Mouse (Mus musculus) neural tube, embryonic 13.5 days (tissue): ENCODE measurements around the gene Krtap2-4. TPM values are rescaled to one million over a fixed set of nuclear protein-coding genes. Genes with fewer than 3 reads are reported as not detected.
"Not testable (repeated sequence)": the region's sequence is repeated elsewhere in the genome, so short reads cannot be mapped to it uniquely, and the experiment has no call there.

Experiments
- ATAC-seq: fragments of 200-750 bp; cut with Nextera tagmentation; 2 replicates; pipeline ENCODE4 v1.8.0; 2017; ENCODE audit warnings: low read depth, mild to moderate bottlenecking, moderate TSS enrichment, moderate library complexity
- H3K27ac ChIP-seq: fragments of 300-500 bp; sonication (generic); replicated peaks from 2 replicates; pipeline ENCODE4 v1.5.1; 2015; ENCODE audit warnings: moderate library complexity, mild to moderate bottlenecking, inconsistent platforms
- H3K27me3 ChIP-seq: fragments of 300-500 bp; sonication (generic); 2 replicates; pipeline ENCODE4 v1.6.1; 2015; ENCODE audit warnings: mild to moderate bottlenecking, inconsistent platforms
- H3K36me3 ChIP-seq: fragments of 300-500 bp; sonication (generic); 2 replicates; pipeline ENCODE4 v1.6.1; 2015; ENCODE audit warnings: mild to moderate bottlenecking, inconsistent platforms
- H3K4me1 ChIP-seq: fragments of 300-500 bp; sonication (generic); replicated peaks from 2 replicates; pipeline ENCODE4 v1.6.1; 2015; ENCODE audit warnings: inconsistent platforms
- H3K4me2 ChIP-seq: fragments of 300-500 bp; sonication (generic); 2 replicates; pipeline ENCODE4 v1.6.1; 2015; ENCODE audit warnings: inconsistent platforms, mild to moderate bottlenecking, moderate library complexity
- H3K4me3 ChIP-seq: fragments of 300-500 bp; sonication (generic); 2 replicates; pipeline ENCODE4 v1.5.1; 2015; ENCODE audit warnings: mild to moderate bottlenecking, inconsistent platforms
- H3K9ac ChIP-seq: fragments of 300-500 bp; sonication (generic); 2 replicates; pipeline ENCODE4 v1.6.1; 2015; ENCODE audit warnings: moderate library complexity, mild to moderate bottlenecking, inconsistent platforms
- H3K9me3 ChIP-seq: fragments of 300-500 bp; sonication (generic); 2 replicates; pipeline ENCODE4 v1.6.1; 2016; ENCODE audit warnings: inconsistent platforms
- WGBS: fragments of 180-500 bp; shearing (Covaris S2); methylation state at CpG from one replicate; pipeline ENCODE4 v1.1.7; 2015; 5-methylcytosine and 5-hydroxymethylcytosine counted together
- polyA plus RNA-seq: library from polyadenylated mRNA; unstranded; fragments of >200 nt; fragmentation: Nextera tagmentation; extraction: Ambion mirVana; gene quantifications from 2 replicates; pipeline ENCODE4 v1.2.1, GENCODE M21; 2015

The Krtap2-4 gene
- polyA plus RNA-seq: not detected in 2 replicates

DNA sequence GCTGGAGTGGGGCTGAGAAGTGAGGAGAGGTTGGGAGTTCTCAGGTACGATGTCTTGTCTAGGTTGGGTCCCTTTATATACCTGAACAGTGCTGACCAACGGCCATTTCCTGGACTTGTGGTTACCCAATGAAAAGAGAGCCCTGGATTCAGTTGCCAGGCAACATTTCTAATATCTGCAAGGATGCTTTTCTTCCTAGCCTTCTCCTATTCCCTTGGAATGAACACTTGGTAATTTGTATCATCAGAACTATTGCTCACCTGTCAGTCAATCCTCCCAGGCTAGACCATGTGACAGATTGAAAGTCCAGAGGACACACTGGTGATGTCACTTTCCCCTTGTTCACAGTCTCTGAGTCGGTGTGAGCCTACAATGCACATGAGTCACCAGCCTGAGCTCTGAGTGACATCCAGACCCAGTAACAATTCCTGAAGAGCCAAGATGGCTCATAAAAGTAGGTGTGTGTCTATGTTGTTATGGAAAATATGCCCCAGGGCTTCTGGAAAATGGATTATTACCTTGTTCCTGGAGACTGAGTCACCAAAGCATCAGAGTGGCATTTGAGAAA, at the start of gene Krtap2-4:
Gene Krtap2-4, minus strand, starts transcription at position 51 of the 568 bp plus-strand sequence.
- ATAC-seq: no peak
- Histone ChIP-seq H3K4me2 (no peak within 1 kb of the TSS), H3K4me1 (no peaks in the 10 kb centered on the region), H3K9ac (no peak within 1 kb of the TSS), H3K9me3 (no peaks in the 10 kb centered on the region), H3K4me3 (no peak within 1 kb of the TSS), H3K27me3 (no peaks in the 10 kb centered on the region), H3K36me3 (no peaks in the 10 kb centered on the region), H3K27ac (no peak within 1 kb of the TSS)
- 62% methylated on average over 3 of the region's 3 CpGs for WGBS

DNA sequence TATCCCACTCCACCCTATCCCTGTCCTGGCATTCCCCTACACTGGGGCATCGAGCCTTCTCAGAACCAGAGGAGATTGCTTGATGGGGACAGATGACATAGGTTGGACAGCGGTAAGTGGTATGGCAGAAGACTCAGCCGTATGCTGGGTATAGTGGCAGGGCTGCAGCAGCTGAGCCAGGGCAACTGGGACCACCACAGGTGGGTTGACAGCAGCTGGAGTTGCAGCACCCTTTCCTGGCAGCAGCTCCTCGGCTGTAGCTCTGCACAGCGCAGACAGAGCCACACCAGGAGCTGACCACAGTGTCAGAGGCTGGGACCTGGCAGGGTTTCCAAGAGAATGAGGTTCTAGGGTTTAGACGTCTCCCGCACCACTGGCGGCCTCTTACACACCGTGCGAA, 48.2 kb upstream of the Krtap2-4 start:
- Histone ChIP-seq H3K9me3 (no peaks in the 10 kb centered on the region), H3K4me2 (no peak overlapping the region), H3K36me3 (no peaks in the 10 kb centered on the region), H3K4me3 (no peak overlapping the region), H3K9ac (no peak overlapping the region), H3K4me1 (no peaks in the 10 kb centered on the region), H3K27me3 (no peaks in the 10 kb centered on the region), H3K27ac (no peak overlapping the region)
- ATAC-seq: no peak
- 86% methylated on average over 10 of the region's 10 CpGs for WGBS

DNA sequence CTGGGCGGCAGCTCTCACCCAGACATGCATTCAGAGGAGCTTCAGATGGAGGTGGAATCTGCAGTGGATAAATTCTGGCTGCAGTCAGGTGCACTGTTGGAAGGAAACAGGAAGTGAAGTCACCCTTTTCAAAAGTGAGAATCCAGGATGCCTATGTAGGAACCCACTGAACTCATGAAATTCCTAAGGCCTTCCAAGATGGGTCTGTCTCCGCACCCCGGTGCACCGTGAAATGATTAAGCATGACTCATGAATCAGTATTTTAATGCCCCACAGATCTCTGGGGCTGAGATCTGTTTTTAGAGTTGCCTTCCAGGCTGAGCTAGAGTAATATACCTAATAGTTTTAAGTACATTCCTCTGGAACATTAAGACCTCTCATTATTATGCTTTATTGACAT, 44.6 kb upstream of the Krtap2-4 start:
- H3K27ac ChIP-seq: no peak overlapping the region
- H3K36me3 ChIP-seq: no peaks in the 10 kb centered on the region
- no peak for ATAC-seq
- no peak overlapping the region for H3K4me3 ChIP-seq
- H3K9ac ChIP-seq: no peak overlapping the region
- no peaks in the 10 kb centered on the region for H3K4me1 ChIP-seq
- no peaks in the 10 kb centered on the region for H3K9me3 ChIP-seq
- H3K4me2 ChIP-seq: no peak overlapping the region
- H3K27me3 ChIP-seq: no peaks in the 10 kb centered on the region
- 77% methylated on average over 4 of the region's 4 CpGs for WGBS

DNA sequence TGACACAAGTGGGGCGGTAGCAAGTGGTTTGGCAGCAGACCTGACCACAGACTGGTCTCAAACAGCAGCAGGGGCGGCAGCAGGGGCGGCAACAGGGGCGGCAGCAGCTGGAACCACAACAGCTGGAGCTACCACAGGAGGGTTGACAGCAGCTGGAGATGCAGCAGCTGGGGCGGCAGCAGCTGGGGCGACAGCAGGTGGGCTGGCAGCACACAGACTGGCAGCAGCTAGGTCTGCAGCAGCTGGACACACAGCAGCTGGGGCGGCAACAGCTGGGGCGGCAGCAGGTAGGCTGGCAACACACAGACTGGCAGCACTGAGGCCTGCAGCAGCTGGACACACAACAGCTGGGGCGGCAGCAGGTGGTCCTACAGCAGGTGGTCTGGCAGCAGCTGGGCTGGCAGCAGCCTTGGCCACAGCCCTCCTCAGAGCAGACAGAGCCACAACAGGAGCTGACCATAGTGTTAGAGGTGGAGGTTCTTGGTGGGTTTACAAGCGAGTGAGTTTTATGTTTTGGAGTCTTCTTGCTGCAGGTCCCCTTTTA, 43.9 kb upstream of the Krtap2-4 start, which contains the start of gene Gm11563:
Gene Gm11563, minus strand, starts transcription at position 494 of the 544 bp plus-strand sequence.
- not testable (repeated sequence) for H3K4me3 ChIP-seq, H3K4me2 ChIP-seq, ATAC-seq, H3K27ac ChIP-seq, H3K9me3 ChIP-seq, H3K27me3 ChIP-seq, H3K9ac ChIP-seq, H3K36me3 ChIP-seq, H3K4me1 ChIP-seq
- WGBS: 57% methylated on average over 10 of the region's 10 CpGs

DNA sequence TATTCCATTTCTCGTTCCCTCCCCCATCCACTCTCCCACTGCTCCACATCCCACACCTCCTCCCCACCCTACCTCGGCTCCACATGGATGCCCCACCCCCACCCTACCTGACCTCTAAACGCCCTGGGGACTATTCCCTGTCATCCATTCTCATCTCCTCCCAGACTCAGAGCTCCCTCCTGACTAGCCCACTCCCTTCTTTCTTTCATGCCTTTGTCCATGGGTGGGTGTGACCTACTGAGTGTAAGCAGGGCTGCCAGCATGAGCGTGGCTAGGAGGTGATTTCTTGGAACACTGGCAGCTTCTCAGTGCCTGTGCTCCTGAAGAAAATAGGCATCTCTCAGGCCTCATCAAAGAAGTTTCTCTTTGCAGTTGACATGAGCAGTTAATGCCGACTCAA, 42.4 kb upstream of the Krtap2-4 start:
- Histone ChIP-seq H3K4me3 (no peak overlapping the region), H3K9ac (no peak overlapping the region), H3K36me3 (no peaks in the 10 kb centered on the region), H3K4me2 (no peak overlapping the region), H3K27ac (no peak overlapping the region), H3K27me3 (no peaks in the 10 kb centered on the region), H3K4me1 (no peaks in the 10 kb centered on the region), H3K9me3 (no peaks in the 10 kb centered on the region)
- no peak for ATAC-seq
- 40% methylated on average over 5 of the region's 5 CpGs for WGBS

DNA sequence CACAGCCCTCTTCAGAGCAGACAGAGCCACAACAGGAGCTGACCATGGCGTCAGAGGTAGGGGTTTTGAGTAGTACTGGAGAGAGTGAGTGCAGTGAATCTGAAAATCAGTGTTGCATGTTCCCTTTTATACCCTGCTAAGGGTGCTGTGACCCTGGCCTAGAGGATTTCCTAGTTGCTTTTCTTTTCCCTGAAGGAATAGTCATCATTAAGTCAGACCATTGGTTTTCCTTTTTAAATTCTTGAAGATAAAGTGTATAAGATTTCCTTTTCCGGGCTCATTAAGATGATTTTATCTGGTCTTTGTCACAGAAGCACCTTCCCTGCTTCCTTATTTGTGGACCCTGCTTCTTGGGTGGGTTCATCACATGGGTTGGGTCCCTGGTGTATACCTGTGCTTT, 35.5 kb upstream of the Krtap2-4 start, which contains the start of gene Gm11555:
Gene Gm11555, minus strand, starts transcription at position 101 of the 400 bp plus-strand sequence.
- H3K9me3 ChIP-seq: no peaks in the 10 kb centered on the region
- H3K4me2 ChIP-seq: no peak within 1 kb of the TSS
- no peak for ATAC-seq
- WGBS: 82% methylated on average over 2 of the region's 2 CpGs
- H3K27ac ChIP-seq: no peak within 1 kb of the TSS
- no peak within 1 kb of the TSS for H3K4me3 ChIP-seq
- H3K9ac ChIP-seq: no peak within 1 kb of the TSS
- no peaks in the 10 kb centered on the region for H3K27me3 ChIP-seq
- no peaks in the 10 kb centered on the region for H3K36me3 ChIP-seq
- no peaks in the 10 kb centered on the region for H3K4me1 ChIP-seq

DNA sequence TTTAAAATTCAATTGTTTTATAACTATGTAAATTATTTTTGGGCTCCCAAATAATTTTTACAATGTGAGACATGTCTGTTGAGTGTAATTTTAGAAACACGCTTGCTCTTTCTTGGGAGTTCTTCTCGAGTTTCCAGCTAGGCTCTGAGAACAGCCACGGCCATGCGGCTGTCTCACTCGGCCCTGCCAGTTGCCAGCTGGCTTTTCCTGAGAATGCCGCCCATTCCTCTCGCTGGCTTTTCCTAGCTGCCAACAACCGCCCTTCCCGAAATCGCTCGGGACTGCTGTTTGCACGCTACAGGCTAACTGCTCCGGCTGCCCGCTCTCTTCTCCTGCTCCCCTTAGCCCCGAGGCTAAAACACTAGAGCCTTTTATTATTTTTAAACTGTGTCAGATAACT, 31.8 kb upstream of the Krtap2-4 start:
- no peak overlapping the region for H3K27ac ChIP-seq
- H3K4me1 ChIP-seq: no peaks in the 10 kb centered on the region
- H3K9me3 ChIP-seq: no peaks in the 10 kb centered on the region
- no peak overlapping the region for H3K9ac ChIP-seq
- H3K27me3 ChIP-seq: no peaks in the 10 kb centered on the region
- WGBS: 90% methylated on average over 15 of the region's 15 CpGs
- ATAC-seq: no peak
- no peak overlapping the region for H3K4me2 ChIP-seq
- no peaks in the 10 kb centered on the region for H3K36me3 ChIP-seq
- no peak overlapping the region for H3K4me3 ChIP-seq

DNA sequence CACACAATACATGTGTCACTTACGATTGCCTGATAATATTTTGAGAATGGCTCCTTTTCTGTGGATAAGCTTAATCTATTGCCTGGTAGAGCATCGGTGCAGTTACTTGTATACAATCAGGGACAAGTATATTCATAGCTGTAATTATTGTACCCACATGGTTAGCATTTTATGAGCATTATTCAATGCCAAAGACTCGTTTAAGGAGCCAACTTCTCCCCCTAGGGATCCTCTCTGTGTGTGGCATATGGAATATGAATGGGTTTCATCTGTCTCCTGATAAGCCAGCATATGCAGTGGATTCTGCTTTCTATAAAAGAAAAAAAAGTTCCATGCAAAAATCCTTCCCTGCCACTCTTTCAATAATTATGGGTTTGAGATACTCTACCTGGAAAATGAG, 29.7 kb upstream of the Krtap2-4 start:
- 60% methylated on average over 3 of the region's 3 CpGs for WGBS
- Histone ChIP-seq H3K4me2 (no peak overlapping the region), H3K27me3 (no peaks in the 10 kb centered on the region), H3K9me3 (no peaks in the 10 kb centered on the region), H3K27ac (no peak overlapping the region), H3K9ac (no peak overlapping the region), H3K36me3 (no peaks in the 10 kb centered on the region), H3K4me3 (no peak overlapping the region), H3K4me1 (no peaks in the 10 kb centered on the region)
- ATAC-seq: no peak

DNA sequence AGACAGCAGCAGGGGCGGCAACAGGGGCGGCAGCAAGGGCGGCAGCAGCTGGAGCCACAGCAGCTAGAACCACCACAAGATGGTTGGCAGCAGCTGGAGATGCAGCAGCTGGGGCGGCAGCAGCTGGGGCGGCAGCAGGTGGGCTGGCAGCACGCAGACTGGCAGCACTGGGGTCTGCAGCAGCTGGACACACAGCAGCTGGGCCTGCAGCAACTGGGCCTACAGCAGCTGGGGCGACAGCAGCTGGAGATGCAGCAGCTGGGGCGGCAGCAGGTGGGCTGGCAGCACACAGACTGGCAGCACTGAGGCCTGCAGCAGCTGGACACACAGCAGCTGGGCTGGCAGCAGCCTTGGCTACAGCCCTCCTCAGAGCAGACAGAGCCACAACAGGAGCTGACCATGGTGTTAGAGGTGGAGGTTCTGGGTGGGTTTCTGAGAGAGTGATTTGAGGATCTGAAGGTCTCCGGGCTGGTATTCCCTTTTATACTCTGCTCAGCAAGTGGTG, 29.0 kb upstream of the Krtap2-4 start, which contains the start of gene Krtap4-7:
Gene Krtap4-7, minus strand, starts transcription at position 455 of the 505 bp plus-strand sequence.
- not testable (repeated sequence) for H3K4me3 ChIP-seq, H3K27ac ChIP-seq, H3K27me3 ChIP-seq, H3K36me3 ChIP-seq, H3K4me2 ChIP-seq, H3K9me3 ChIP-seq, H3K4me1 ChIP-seq, H3K9ac ChIP-seq, ATAC-seq
- 83% methylated on average over 9 of the region's 9 CpGs for WGBS

DNA sequence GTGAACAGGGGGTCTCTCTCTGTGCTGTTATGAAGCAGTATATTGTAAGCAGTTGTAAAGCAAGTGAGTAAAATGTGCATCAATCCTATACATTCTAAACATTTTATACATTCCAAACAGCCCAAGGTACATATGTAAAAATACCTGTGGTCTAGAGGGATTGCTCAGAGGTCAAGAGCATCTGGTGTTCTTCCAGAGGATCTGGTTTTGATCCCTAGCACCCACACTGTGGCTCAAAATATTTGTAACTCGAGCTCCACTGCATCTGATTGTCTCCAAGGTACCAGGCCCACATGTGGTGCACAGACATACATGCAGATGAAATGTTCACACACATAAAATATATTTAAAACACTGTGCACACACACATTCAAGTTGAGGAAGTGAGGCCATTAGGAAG, 26.3 kb upstream of the Krtap2-4 start:
- Histone ChIP-seq H3K27ac (no peak overlapping the region), H3K27me3 (no peaks in the 10 kb centered on the region), H3K4me2 (no peak overlapping the region), H3K4me1 (no peaks in the 10 kb centered on the region), H3K36me3 (no peaks in the 10 kb centered on the region), H3K9me3 (no peaks in the 10 kb centered on the region), H3K4me3 (no peak overlapping the region), H3K9ac (no peak overlapping the region)
- 42% methylated on average over 1 of the region's 1 CpGs for WGBS
- ATAC-seq: no peak

DNA sequence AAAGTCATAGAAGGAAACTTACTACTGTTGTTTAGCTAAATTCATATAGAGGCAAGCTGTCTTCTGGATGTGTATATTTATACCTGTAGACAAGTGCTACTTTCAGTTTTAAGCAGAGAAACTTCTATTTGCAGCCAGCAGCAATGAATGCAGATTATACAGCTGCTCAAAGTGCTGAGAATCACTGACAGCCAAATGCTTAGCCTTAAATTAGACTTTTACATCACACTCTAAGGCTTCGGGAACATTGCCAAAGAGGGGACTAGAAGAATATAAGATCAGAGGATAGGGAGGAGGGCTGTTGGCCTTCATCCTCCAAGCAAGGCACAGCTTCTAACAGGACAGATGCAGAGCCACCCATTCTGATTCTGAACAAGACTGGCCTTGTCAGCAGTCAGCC, 22.4 kb upstream of the Krtap2-4 start:
- no peak overlapping the region for H3K4me2 ChIP-seq
- no peaks in the 10 kb centered on the region for H3K36me3 ChIP-seq
- H3K27ac ChIP-seq: no peak overlapping the region
- H3K4me3 ChIP-seq: no peak overlapping the region
- no peaks in the 10 kb centered on the region for H3K9me3 ChIP-seq
- no peak overlapping the region for H3K9ac ChIP-seq
- WGBS: 77% methylated on average over 1 of the region's 1 CpGs
- H3K4me1 ChIP-seq: no peaks in the 10 kb centered on the region
- no peak for ATAC-seq
- no peaks in the 10 kb centered on the region for H3K27me3 ChIP-seq

DNA sequence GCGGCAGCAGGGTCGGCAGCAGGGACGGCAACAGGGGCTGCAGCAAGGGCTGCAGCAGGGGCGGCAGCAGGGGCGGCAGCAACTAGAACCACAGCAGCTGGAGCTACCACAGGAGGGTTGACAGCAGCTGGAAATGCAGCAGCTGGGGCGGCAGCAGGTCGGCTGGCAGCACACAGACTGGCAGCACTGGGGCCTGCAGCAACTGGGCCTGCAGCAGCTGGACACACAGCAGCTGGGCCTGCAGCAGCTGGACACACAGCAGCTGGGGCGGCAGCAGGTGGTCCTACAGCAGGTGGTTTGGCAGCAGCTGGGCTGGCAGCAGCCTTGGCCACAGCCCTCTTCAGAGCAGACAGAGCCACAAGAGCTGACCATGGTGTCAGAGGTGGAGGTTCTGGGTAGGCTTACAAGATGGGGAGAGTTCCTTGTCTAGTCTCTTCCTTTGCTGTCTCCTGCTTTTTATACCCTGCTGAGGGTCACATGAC, 20.0 kb upstream of the Krtap2-4 start, which contains the start of gene Krtap4-2:
Gene Krtap4-2, minus strand, starts transcription at position 432 of the 482 bp plus-strand sequence.
- H3K4me3 ChIP-seq: no peak within 1 kb of the TSS
- H3K4me1 ChIP-seq: no peaks in the 10 kb centered on the region
- H3K4me2 ChIP-seq: no peak within 1 kb of the TSS
- H3K36me3 ChIP-seq: no peaks in the 10 kb centered on the region
- no peak within 1 kb of the TSS for H3K9ac ChIP-seq
- WGBS: 43% methylated on average over 8 of the region's 8 CpGs
- ATAC-seq: no peak
- no peaks in the 10 kb centered on the region for H3K27me3 ChIP-seq
- no peak within 1 kb of the TSS for H3K27ac ChIP-seq
- H3K9me3 ChIP-seq: no peaks in the 10 kb centered on the region
